Mouse (Mus musculus): Measurements from ENCODE around the gene Irgc1.
A peak's percentile ranks its signal among the peaks of the same experiment; 100 is the strongest.
"Not testable (repeated sequence)": the region's sequence is repeated elsewhere in the genome, so short reads cannot be mapped to it uniquely, and the experiment has no call there.

The Irgc1 gene

DNA sequence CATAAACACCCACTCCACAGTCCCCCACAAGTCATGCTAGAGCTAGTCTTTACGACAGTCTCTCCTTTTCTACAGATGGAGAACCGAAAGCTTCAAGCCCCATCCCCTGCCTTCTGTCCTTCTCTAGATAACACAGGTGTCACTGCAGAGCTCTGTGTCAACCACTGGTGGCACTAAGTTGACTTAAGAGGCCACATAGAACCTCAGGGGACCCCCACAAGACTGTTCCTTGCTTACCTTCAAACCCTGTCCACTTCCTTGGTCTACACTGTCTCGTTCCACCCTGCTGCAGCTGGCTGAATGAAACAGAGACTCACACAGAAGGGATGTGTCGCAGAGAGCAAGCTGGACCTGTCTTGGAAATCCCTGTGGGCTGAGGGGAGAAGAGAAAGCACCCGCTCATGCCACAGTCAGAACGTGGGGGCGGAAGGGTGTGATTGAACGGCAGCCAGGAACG is at the start of gene Irgc1:
TSS of gene Irgc1 (minus strand) at position 443 of the 457 bp plus-strand sequence.
- peak; percentile 90 for DNase-seq (ENCODE audit: low read depth, low spot score)

DNA sequence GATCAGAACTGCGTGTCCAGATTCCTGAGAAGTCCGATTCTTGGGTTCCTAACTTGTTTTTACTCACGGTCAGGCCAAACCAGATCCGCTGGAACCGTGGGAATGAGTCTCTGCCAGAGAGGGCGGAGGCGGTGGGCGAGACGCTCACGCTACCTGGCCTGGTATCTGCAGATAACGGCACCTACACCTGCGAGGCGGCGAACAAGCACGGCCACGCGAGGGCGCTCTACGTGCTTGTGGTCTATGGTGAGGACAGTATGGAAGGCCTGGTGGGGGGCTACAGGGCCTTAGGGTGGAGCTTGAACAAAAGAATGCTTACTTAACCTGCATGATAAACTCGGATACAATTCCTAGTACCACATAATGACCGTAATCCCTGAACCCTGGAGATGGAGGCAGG is 49.4 kb upstream of the Irgc1 start:
- DNase-seq (ENCODE audit: low read depth, low spot score) = peak; percentile 68

GRCm38 (mm10) chr7:24500929-24501328 is 48.8 kb upstream of the Irgc1 start:
- DNase-seq (ENCODE audit: low read depth, low spot score) = peak; percentile 66

- DNase-seq (ENCODE audit: low read depth, low spot score) = no peak
Measured at GRCm38 (mm10) chr7:24499856-24500577, 47.9 kb upstream of the Irgc1 start.

DNA sequence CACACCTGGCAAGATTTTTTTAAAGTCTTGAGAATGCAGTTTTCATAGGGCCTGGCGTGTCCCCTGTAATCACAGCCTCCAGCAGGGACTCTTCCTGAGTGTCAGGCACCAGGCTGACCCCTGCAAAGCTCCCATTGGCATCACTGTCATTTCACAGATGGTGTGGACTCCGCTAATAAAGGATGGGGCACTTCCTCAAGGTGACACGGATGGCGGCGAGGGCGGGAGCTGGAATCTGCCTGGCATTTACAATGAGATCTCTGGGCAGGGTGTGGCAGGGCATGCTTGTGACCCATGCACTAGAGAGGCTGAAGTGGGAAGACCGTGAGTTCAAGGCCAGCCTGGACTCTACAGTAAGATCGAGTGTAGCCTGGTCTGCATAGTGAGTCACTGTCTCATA is 36.2 kb upstream of the Irgc1 start:
- DNase-seq (ENCODE audit: low read depth, low spot score) = no peak

- no peak for DNase-seq (ENCODE audit: low read depth, low spot score)
Measured at GRCm38 (mm10) chr7:24487403-24487802, 35.3 kb upstream of the Irgc1 start.

- DNase-seq (ENCODE audit: low read depth, low spot score) = no peak
Measured at GRCm38 (mm10) chr7:24486654-24487130, 34.6 kb upstream of the Irgc1 start.

DNA sequence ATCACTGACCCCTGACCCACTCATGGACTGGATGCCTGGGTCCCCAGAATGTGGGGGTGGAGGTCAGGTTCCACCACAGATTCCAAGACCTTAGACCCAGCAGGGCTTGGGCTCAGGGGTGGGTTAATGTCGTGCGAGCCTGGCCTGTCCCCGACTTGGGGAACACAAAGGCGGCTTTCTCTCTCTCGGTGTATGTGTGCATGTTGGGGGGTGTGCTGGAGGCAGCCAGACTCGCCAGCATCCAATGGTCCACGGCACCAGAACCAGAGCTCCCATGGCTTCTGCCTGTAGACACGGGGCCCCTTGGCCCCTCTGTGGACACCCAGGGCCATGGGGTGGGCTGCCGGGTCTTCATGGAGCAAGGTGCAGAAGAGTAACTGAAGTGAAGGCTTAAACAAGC is 33.4 kb upstream of the Irgc1 start:
- no peak for DNase-seq (ENCODE audit: low read depth, low spot score)

DNA sequence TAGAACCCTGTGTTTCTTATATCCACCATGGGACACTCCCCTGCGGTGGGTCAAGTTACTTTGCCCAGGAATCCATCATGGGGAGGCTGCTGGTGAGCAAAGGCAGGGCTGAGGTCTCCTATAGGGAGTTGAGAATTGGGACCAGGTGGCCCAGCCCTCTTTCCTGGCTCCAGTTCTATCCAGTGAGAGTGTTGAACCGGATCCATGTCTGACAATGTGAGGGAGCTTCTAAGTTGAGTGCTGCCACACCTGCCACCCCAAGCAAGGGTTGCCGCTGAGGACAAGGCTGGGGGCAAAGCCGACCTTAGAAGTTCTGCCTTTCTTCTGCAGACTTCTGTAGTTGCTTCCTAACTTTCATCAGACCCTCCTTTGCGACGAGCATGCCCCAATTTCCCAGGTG is 31.2 kb upstream of the Irgc1 start:
- DNase-seq (ENCODE audit: low read depth, low spot score) = not testable (repeated sequence)

- no peak for DNase-seq (ENCODE audit: low read depth, low spot score)
Measured at GRCm38 (mm10) chr7:24482208-24483020, 30.3 kb upstream of the Irgc1 start.

- peak; percentile 85 for DNase-seq (ENCODE audit: low read depth, low spot score)
Measured at GRCm38 (mm10) chr7:24481474-24482207, 29.5 kb upstream of the Irgc1 start, which contains the start of gene Cadm4. Cadm4 (plus strand) TSS chr7:24482023.

DNA sequence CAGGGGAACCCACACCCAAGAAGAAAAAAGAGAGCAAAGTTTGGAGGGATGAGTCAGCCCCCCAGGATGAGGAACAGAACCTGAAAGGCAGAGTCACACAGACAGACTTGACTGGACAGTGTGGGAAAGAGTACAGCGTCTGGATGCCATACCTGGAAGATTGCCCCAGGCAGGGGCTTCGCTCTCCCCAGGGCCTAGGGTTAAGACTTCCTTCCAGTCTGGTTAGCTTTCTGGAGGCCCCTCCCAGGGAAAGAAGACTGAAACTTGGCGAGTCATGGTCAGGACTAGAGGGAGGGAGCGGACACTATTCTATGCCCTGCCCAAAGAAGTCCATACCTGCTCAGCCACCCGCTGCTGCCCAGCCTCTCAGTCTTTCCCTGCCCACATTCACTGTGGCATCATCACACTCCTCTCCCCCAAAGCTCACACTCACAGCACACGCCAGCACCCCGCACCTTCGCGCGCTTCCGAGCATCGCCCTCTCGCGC is 28.9 kb upstream of the Irgc1 start:
- no peak for DNase-seq (ENCODE audit: low read depth, low spot score)

DNA sequence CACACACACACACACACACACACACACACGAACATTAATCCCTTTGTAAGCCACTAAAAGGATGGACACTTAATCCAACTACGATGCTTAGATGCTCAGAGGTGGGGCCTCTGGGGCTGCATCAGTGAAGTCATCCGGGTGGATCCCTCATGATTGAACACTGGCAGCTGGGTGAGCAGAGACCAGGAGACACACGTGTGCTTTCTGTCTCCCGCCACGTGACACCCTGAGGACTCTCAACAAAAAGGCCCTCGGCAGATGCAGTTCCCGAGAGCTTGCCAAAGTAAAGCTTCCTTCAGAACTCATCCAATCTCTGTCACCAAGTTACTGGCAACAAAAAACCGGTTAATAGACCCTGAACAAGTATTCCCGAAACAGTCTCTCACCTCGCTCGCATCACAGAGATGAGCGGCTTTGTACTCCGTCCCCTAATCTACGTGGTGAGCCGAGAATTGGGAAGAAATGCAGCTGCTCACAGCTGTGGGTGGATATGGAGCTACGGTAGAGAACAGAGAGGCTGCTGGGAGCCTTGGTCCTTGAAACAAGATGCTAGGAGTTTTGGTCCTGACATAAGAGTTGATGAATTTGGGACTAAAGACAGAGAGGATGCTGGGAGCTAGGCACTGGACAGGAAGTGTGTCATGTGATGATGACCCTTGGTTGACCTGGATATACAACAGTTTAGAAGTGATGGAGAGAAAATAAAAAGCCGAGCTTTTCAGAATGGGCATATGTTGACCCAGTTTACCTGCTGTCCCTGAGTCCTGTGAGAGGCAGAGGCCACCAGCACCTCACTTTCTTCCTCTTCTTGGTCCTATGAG is 28.2 kb upstream of the Irgc1 start:
- DNase-seq (ENCODE audit: low read depth, low spot score) = no peak

DNA sequence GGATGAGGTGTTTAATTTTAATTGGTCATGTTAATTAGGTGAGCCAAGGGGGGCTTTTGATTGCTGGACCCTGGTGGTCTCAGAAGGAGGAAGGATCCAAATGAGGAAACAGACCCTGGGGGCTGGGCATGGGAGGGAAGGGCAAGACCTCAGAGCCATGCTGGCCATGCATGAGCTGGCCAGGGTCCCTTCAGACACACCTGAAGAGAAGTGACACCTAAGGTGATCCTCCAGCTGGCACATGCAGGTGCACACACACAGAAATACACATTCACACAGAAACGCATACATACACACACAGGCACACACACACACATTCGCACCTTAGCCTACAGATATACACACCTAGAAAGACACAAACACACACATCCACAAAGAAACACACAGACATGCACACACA is 27.6 kb upstream of the Irgc1 start:
- peak; percentile 47 for DNase-seq (ENCODE audit: low read depth, low spot score)

DNA sequence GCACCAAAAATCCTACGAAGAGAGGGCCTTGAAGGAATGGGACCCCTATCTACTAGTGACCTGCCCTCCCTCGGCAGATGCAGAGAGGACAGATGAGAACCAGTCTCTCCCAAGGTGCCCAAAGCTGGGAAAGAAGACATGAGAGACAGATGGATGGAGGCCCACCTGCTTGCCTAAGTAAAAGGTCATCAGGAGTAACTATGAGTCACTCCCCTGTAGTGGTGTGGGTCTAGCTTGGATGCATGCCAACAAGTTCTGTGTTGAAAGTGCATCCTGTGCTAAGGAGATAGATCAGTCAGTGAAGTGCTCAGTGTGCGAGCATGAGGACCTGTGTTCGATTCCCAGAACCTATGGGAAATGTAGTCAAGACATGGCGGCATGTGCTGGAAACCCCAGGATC is 26.8 kb upstream of the Irgc1 start:
- no peak for DNase-seq (ENCODE audit: low read depth, low spot score)

DNA sequence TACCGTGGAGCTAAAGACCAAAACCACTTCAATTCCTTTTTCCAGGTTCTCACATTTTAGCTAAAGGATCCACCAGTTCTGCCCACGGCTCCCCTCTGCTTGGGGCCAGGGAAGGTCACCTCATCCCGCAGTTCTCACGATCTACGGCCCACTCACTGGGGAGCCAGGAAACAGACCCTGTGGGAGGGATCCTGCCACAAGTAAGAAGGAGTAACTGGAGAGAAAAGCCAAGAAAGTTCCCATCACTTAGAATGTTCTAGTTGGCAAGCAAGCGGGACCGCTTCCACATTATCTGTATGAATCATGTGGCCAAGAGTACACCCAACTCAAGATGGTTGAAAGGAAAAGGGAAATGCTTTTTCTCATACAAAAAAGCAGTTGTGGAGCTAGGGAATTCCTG is 24.8 kb upstream of the Irgc1 start:
- DNase-seq (ENCODE audit: low read depth, low spot score) = no peak

- DNase-seq (ENCODE audit: low read depth, low spot score) = no peak
Measured at GRCm38 (mm10) chr7:24476338-24476737, 24.2 kb upstream of the Irgc1 start.

GRCm38 (mm10) chr7:24474811-24475506 is 22.9 kb upstream of the Irgc1 start:
- DNase-seq (ENCODE audit: low read depth, low spot score) = peak; percentile 28

- DNase-seq (ENCODE audit: low read depth, low spot score) = peak; percentile 79
Measured at GRCm38 (mm10) chr7:24473913-24474529, 21.9 kb upstream of the Irgc1 start.

- peak; percentile 69 for DNase-seq (ENCODE audit: low read depth, low spot score)
Measured at GRCm38 (mm10) chr7:24472937-24473336, 20.8 kb upstream of the Irgc1 start.
